Mouse (Mus musculus) CH12.LX (cell line): Measurements from ENCODE around the gene Aqp6. TPM values are rescaled to one million over a fixed set of nuclear protein-coding genes. Genes with fewer than 3 reads are reported as not detected.

Source experiments
- DNase-seq: peaks from one replicate; pipeline ENCODE4 v3.0.0-alpha.2; 2013; ENCODE audit errors: extremely low read depth
- H3K27ac ChIP-seq: 2 replicates; pipeline ENCODE4 v1.5.1; 2012; ENCODE audit warnings: low read depth, mild to moderate bottlenecking, control low read depth, moderate library complexity; ENCODE audit not compliant: insufficient read depth
- H3K27me3 ChIP-seq: replicated peaks from 2 replicates; pipeline ENCODE3; 2012; ENCODE audit warnings: inconsistent platforms
- H3K36me3 ChIP-seq, 2 experiments: replicated peaks in 1 of 2; 2 replicates each; pipeline versions ENCODE3 to v1.6.1; 2012; ENCODE audit warnings: inconsistent platforms in 1 of 2, low read length in 1 of 2, mild to moderate bottlenecking in 1 of 2, mixed read lengths in 1 of 2, moderate library complexity in 1 of 2; ENCODE audit not compliant: control insufficient read depth in 1 of 2, insufficient read depth in 1 of 2
- H3K4me1 ChIP-seq, 2 experiments: 2 replicates each; pipeline ENCODE4 v1.6.1; 2012; ENCODE audit warnings: inconsistent platforms in 1 of 2, moderate library complexity in 1 of 2; ENCODE audit not compliant: insufficient read depth in 2 of 2, control insufficient read depth in 1 of 2
- H3K4me2 ChIP-seq: 2 replicates; pipeline ENCODE4 v1.6.1; 2012; ENCODE audit warnings: low read depth, mild to moderate bottlenecking, control low read depth; ENCODE audit not compliant: poor library complexity, insufficient read depth, severe bottlenecking
- H3K4me3 ChIP-seq, 3 experiments: fragments of 150-350 bp in 1 of 3; sonication (generic) in 1 of 3; replicated peaks in 1 of 3; 2 replicates each; pipeline versions ENCODE3 to v1.5.1; 2011 to 2012; ENCODE audit warnings: low read depth in 2 of 3, low read length in 2 of 3, mild to moderate bottlenecking in 2 of 3, moderate library complexity in 2 of 3, control low read depth in 1 of 3, improper control_type of control experiment in 1 of 3, inconsistent platforms in 1 of 3, mixed read lengths in 1 of 3; ENCODE audit not compliant: poor library complexity in 1 of 3
- H3K79me2 ChIP-seq: replicated peaks from 2 replicates; pipeline ENCODE4 v1.6.1; 2012; ENCODE audit warnings: mild to moderate bottlenecking, moderate library complexity; ENCODE audit not compliant: control insufficient read depth, poor library complexity, insufficient read depth, severe bottlenecking; ENCODE audit errors: extremely low read depth
- H3K9ac ChIP-seq: 2 replicates; pipeline ENCODE4 v1.6.1; 2012; ENCODE audit warnings: low read depth, mild to moderate bottlenecking, control low read depth, moderate library complexity; ENCODE audit not compliant: insufficient read depth
- H3K9me3 ChIP-seq: replicated peaks from 2 replicates; pipeline ENCODE3; 2012; ENCODE audit warnings: low read length, inconsistent platforms, mixed read lengths
- BHLHE40 ChIP-seq: IDR thresholded peaks from 2 replicates; pipeline ENCODE4 v1.6.1; 2011; ENCODE audit warnings: mild to moderate bottlenecking, low read depth, low read length, improper control_type of control experiment
- CTCF ChIP-seq, 2 experiments: IDR thresholded peaks in 1 of 2; conservative IDR thresholded peaks in 1 of 2; 2 replicates each; pipeline ENCODE4 v1.5.1; 2011 to 2012; ENCODE audit warnings: low read depth in 2 of 2, low read length in 2 of 2, improper control_type of control experiment in 1 of 2, inconsistent platforms in 1 of 2, mild to moderate bottlenecking in 1 of 2, moderate library complexity in 1 of 2
- E2F4 ChIP-seq: IDR thresholded peaks from 2 replicates; pipeline ENCODE4 v1.6.1; 2011; ENCODE audit warnings: low read depth, low read length, improper control_type of control experiment; ENCODE audit not compliant: insufficient replicate concordance
- ELF1 ChIP-seq: IDR thresholded peaks from 2 replicates; pipeline ENCODE4 v1.6.1; 2014; ENCODE audit warnings: low read depth, mild to moderate bottlenecking, inconsistent platforms, low read length, improper control_type of control experiment
- GABPA ChIP-seq: IDR thresholded peaks from 2 replicates; pipeline ENCODE4 v1.6.1; 2012; ENCODE audit warnings: low read depth, low read length, improper control_type of control experiment, inconsistent platforms; ENCODE audit not compliant: insufficient replicate concordance
- HCFC1 ChIP-seq: IDR thresholded peaks from 2 replicates; pipeline ENCODE4 v1.6.1; 2012; ENCODE audit warnings: low read depth, mild to moderate bottlenecking, inconsistent platforms, low read length, improper control_type of control experiment
- IRF4 ChIP-seq: IDR thresholded peaks from 2 replicates; pipeline ENCODE4 v1.6.1; 2014; ENCODE audit warnings: low read depth, mild to moderate bottlenecking, inconsistent platforms, low read length, improper control_type of control experiment
- JUN ChIP-seq: IDR thresholded peaks from 2 replicates; pipeline ENCODE4 v1.6.1; 2011; ENCODE audit warnings: low read depth, mild to moderate bottlenecking, low read length, improper control_type of control experiment, moderate library complexity; ENCODE audit not compliant: insufficient read depth
- JUND ChIP-seq: conservative IDR thresholded peaks from 2 replicates; pipeline ENCODE4 v1.6.1; 2011; ENCODE audit warnings: low read depth, low read length, improper control_type of control experiment
- MAX ChIP-seq: IDR thresholded peaks from 2 replicates; pipeline ENCODE4 v1.6.1; 2011; ENCODE audit warnings: low read length, improper control_type of control experiment
- MEF2A ChIP-seq: IDR thresholded peaks from 2 replicates; pipeline ENCODE4 v1.6.1; 2014; ENCODE audit warnings: low read depth, mild to moderate bottlenecking, inconsistent platforms, low read length, improper control_type of control experiment, borderline replicate concordance
- MXI1 ChIP-seq: IDR thresholded peaks from 2 replicates; pipeline ENCODE4 v1.6.1; 2011; ENCODE audit warnings: mild to moderate bottlenecking, low read depth, low read length, improper control_type of control experiment
- MYC ChIP-seq: IDR thresholded peaks from 2 replicates; pipeline ENCODE4 v1.6.1; 2011; ENCODE audit warnings: low read depth, mild to moderate bottlenecking, improper control_type of control experiment, low read length
- NRF1 ChIP-seq: IDR thresholded peaks from 2 replicates; pipeline ENCODE4 v1.6.1; 2014; ENCODE audit warnings: low read depth, mild to moderate bottlenecking, inconsistent platforms, low read length, improper control_type of control experiment, moderate library complexity
- SMC3 ChIP-seq: IDR thresholded peaks from 2 replicates; pipeline ENCODE4 v1.6.1; 2011; ENCODE audit warnings: low read depth, low read length, improper control_type of control experiment
- TBP ChIP-seq: conservative IDR thresholded peaks from 2 replicates; pipeline ENCODE4 v1.6.1; 2011; ENCODE audit warnings: low read depth, low read length, improper control_type of control experiment
- UBTF ChIP-seq: IDR thresholded peaks from 2 replicates; pipeline ENCODE4 v1.6.1; 2012; ENCODE audit warnings: low read depth, mild to moderate bottlenecking, inconsistent platforms, low read length, improper control_type of control experiment, moderate library complexity
- USF1 ChIP-seq: IDR thresholded peaks from 2 replicates; pipeline ENCODE4 v1.6.1; 2014; ENCODE audit warnings: low read depth, mild to moderate bottlenecking, inconsistent platforms, low read length, improper control_type of control experiment
- ZKSCAN1 ChIP-seq: IDR thresholded peaks from 2 replicates; pipeline ENCODE4 v1.6.1; 2012; ENCODE audit warnings: low read depth, inconsistent platforms, low read length, improper control_type of control experiment, borderline replicate concordance
- dilution Hi-C: fragments of 300-500 bp; cut with MboI; formaldehyde crosslinking; loops from 2 replicates; pipeline ENCODE4 v1.14.3; 2020; ENCODE audit warnings: low sequenced_read_pairs; ENCODE audit not compliant: extremely low pct_unique_long_range_greater_than_20kb, extremely low pct_ligation_motif_present
- in situ Hi-C: fragments of 300-500 bp; cut with MboI; formaldehyde crosslinking; loops from 3 replicates; pipeline ENCODE4 v1.14.3; 2019; ENCODE audit warnings: low sequenced_read_pairs, low pct_ligation_motif_present, low pct_unique_long_range_greater_than_20kb, mixed read lengths
- polyA plus RNA-seq: library from polyadenylated mRNA; unstranded; fragments of >175 nt; gene quantifications from 2 replicates; pipeline ENCODE4 v1.2.1, GENCODE M21; 2012; ENCODE audit warnings: low read depth; ENCODE audit not compliant: insufficient read length
- total RNA-seq, 2 experiments: library from RNA; depleted of rRNA; stranded (reverse); fragments of 300-350 nt in 1 of 2; fragments of >200 nt in 1 of 2; gene quantifications; 2 replicates each; pipeline ENCODE4 v1.2.3; 2012 to 2014

The Aqp6 gene
- total and polyA plus RNA-seq, 3 experiments, result not detected

GRCm38 (mm10) chr15:99614273-99614672 is 13.1 kb downstream of the Aqp6 start:
- no peak for TF ChIP-seq MAX
- TF ChIP-seq CTCF (conservative IDR thresholded peaks at IDR 0.05 in 1 of 2, IDR thresholded peaks at IDR 0.05 in 1 of 2; ENCODE audit: low read depth in 2 of 2, low read length in 2 of 2), result no peak
- TF ChIP-seq MYC, result no peak
- TF ChIP-seq E2F4, result no peak
- no peak for TF ChIP-seq MXI1
- no peak for TF ChIP-seq TBP
- TF ChIP-seq, all 38 proteins: peak for 0
- Histone ChIP-seq H3K9ac (no peak overlapping the region), H3K9me3 (peaks cover 10% of the 10 kb centered on the region), H3K36me3 (no peaks in the 10 kb centered on the region), H3K79me2 (no peaks in the 10 kb centered on the region), H3K27ac (no peak overlapping the region), H3K4me3 (no peak overlapping the region), H3K4me2 (no peak overlapping the region), H3K4me1 (peaks cover 4 to 13% of the 10 kb centered on the region in 2 experiments), H3K27me3 (peaks cover 33% of the 10 kb centered on the region)
- dilution Hi-C loops (no loop called here), in situ Hi-C loops (no loop called here)
- no peak for DNase-seq

- no peak overlapping the region for H3K4me2 ChIP-seq
- in situ Hi-C loops (no loop called here), dilution Hi-C loops (no loop called here)
- DNase-seq, result no peak
- H3K27ac ChIP-seq, result no peak overlapping the region
- no peak overlapping the region for H3K4me3 ChIP-seq
- peaks cover 10% of the 10 kb centered on the region for H3K9me3 ChIP-seq
- H3K9ac ChIP-seq, result no peak overlapping the region
- H3K36me3 ChIP-seq, result peaks cover 0 to 4% of the 10 kb centered on the region in 2 experiments
- peaks cover 4 to 13% of the 10 kb centered on the region in 2 experiments for H3K4me1 ChIP-seq
- no peaks in the 10 kb centered on the region for H3K79me2 ChIP-seq
- TF ChIP-seq HCFC1 (no peak), BHLHE40 (no peak), JUND (no peak), GABPA (no peak), ELF1 (no peak), ZKSCAN1 (no peak), UBTF (no peak), MXI1 (no peak), MEF2A (no peak), SMC3 (no peak), MAX (no peak), USF1 (no peak), IRF4 (no peak), NRF1 (no peak), JUN (no peak), MYC (no peak)
- H3K27me3 ChIP-seq, result peaks cover 31% of the 10 kb centered on the region
Measured at GRCm38 (mm10) chr15:99614753-99615152, 13.6 kb downstream of the Aqp6 start.
